Mouse (Mus musculus) neural tube, embryonic 14.5 days (tissue): ENCODE data around the gene Tecr. TPM values are rescaled to one million over a fixed set of nuclear protein-coding genes. Genes with fewer than 3 reads are reported as not detected.
"Not testable (repeated sequence)": the region's sequence is repeated elsewhere in the genome, so short reads cannot be mapped to it uniquely, and the experiment has no call there.

Experiments used
- ATAC-seq: fragments of 200-750 bp; cut with Nextera tagmentation; 2 replicates; pipeline ENCODE4 v1.8.0; 2017; ENCODE audit warnings: low read depth, mild to moderate bottlenecking, moderate TSS enrichment, moderate library complexity
- H3K27ac ChIP-seq: fragments of 300-500 bp; sonication (generic); 2 replicates; pipeline ENCODE4 v1.5.1; 2014; ENCODE audit warnings: low read depth, mild to moderate bottlenecking, control low read depth, low read length, moderate library complexity, mixed read lengths
- H3K27me3 ChIP-seq: fragments of 300-500 bp; sonication (generic); 2 replicates; pipeline ENCODE4 v1.6.1; 2014; ENCODE audit warnings: low read length; ENCODE audit not compliant: control insufficient read depth, insufficient read depth
- H3K36me3 ChIP-seq: fragments of 300-500 bp; sonication (generic); 2 replicates; pipeline ENCODE4 v1.6.1; 2014; ENCODE audit warnings: low read length, mixed read lengths; ENCODE audit not compliant: control insufficient read depth, insufficient read depth
- H3K4me1 ChIP-seq: fragments of 300-500 bp; sonication (generic); 2 replicates; pipeline ENCODE4 v1.6.1; 2014; ENCODE audit warnings: low read length; ENCODE audit not compliant: control insufficient read depth, insufficient read depth
- H3K4me2 ChIP-seq: fragments of 300-500 bp; sonication (generic); 2 replicates; pipeline ENCODE4 v1.6.1; 2014; ENCODE audit warnings: mild to moderate bottlenecking, low read depth, low read length, control low read depth
- H3K4me3 ChIP-seq: fragments of 300-500 bp; sonication (generic); 2 replicates; pipeline ENCODE4 v1.5.1; 2014; ENCODE audit warnings: low read depth, low read length, control low read depth, mixed read lengths
- H3K9ac ChIP-seq: fragments of 300-500 bp; sonication (generic); replicated peaks from 2 replicates; pipeline ENCODE4 v1.6.1; 2014; ENCODE audit warnings: low read depth, mild to moderate bottlenecking, control low read depth, low read length, mixed read lengths
- H3K9me3 ChIP-seq: fragments of 300-500 bp; sonication (generic); 2 replicates; pipeline ENCODE4 v1.6.1; 2016; ENCODE audit warnings: low read length; ENCODE audit not compliant: control insufficient read depth
- WGBS: fragments of 180-500 bp; shearing (Covaris S2); extraction: QIAGEN DNeasy Blood & Tissue Kit; methylation state at CpG from one replicate; pipeline ENCODE4 v1.1.7; 2014; 5-methylcytosine and 5-hydroxymethylcytosine counted together
- polyA plus RNA-seq: library from polyadenylated mRNA; unstranded; fragments of >200 nt; fragmentation: Nextera tagmentation; extraction: Ambion mirVana; gene quantifications from 2 replicates; pipeline ENCODE4 v1.2.1, GENCODE M21; 2014

Tecr gene
- polyA plus RNA-seq, 1 experiment from 2014 or later, result 1,754 TPM

GRCm38 (mm10) chr8:83608398-83608829, 643 bp upstream of the Tecr start:
- Histone ChIP-seq H3K4me2 (peak overlapping the region; percentile 96), H3K36me3 (peaks cover 32% of the 10 kb centered on the region), H3K27ac (peak overlapping the region; percentile 97), H3K9ac (peak overlapping the region; percentile 85), H3K4me3 (peak overlapping the region; percentile 77), H3K4me1 (peaks cover 18% of the 10 kb centered on the region), H3K27me3 (no peaks in the 10 kb centered on the region), H3K9me3 (no peaks in the 10 kb centered on the region)
- ATAC-seq, result peak; percentile 75
- WGBS, result under 1% methylated on average over 51 of the region's 51 CpGs

GRCm38 (mm10) chr8:83602650-83603029, 5.1 kb downstream of the Tecr start:
- no peak overlapping the region for H3K9ac ChIP-seq
- no peaks in the 10 kb centered on the region for H3K36me3 ChIP-seq
- no peak overlapping the region for H3K4me3 ChIP-seq
- H3K4me2 ChIP-seq, result no peak overlapping the region
- H3K27ac ChIP-seq, result no peak overlapping the region
- ATAC-seq, result no peak
- WGBS, result 78% methylated on average over 2 of the region's 2 CpGs
- H3K9me3 ChIP-seq, result no peaks in the 10 kb centered on the region
- H3K4me1 ChIP-seq, result peaks cover 7% of the 10 kb centered on the region; the same call in 1 of the 2 replicates
- H3K27me3 ChIP-seq, result no peaks in the 10 kb centered on the region

- Histone ChIP-seq H3K4me2 (no peak overlapping the region), H3K36me3 (no peaks in the 10 kb centered on the region), H3K27me3 (no peaks in the 10 kb centered on the region), H3K9me3 (no peaks in the 10 kb centered on the region), H3K27ac (no peak overlapping the region), H3K9ac (no peak overlapping the region), H3K4me1 (no peaks in the 10 kb centered on the region), H3K4me3 (no peak overlapping the region)
- ATAC-seq, result no peak
These were observed 8.0 kb downstream of the Tecr start for GRCm38 (mm10) chr8:83599814-83600213.

GRCm38 (mm10) chr8:83598146-83598545, 9.6 kb downstream of the Tecr start:
- Histone ChIP-seq H3K27ac (no peak overlapping the region), H3K27me3 (no peaks in the 10 kb centered on the region), H3K36me3 (no peaks in the 10 kb centered on the region), H3K9ac (no peak overlapping the region), H3K4me2 (no peak overlapping the region), H3K4me1 (no peaks in the 10 kb centered on the region; the same call in 1 of the 2 replicates), H3K4me3 (no peak overlapping the region), H3K9me3 (no peaks in the 10 kb centered on the region)
- ATAC-seq, result no peak
- 4% methylated on average over 1 of the region's 1 CpGs for WGBS

GRCm38 (mm10) chr8:83596369-83596768, 11.4 kb downstream of the Tecr start:
- Histone ChIP-seq H3K36me3 (peaks cover 2% of the 10 kb centered on the region; the same call in 1 of the 2 replicates), H3K27me3 (no peaks in the 10 kb centered on the region), H3K4me1 (peaks cover 17% of the 10 kb centered on the region), H3K27ac (no peak overlapping the region), H3K9me3 (no peaks in the 10 kb centered on the region), H3K4me2 (no peak overlapping the region), H3K9ac (no peak overlapping the region), H3K4me3 (no peak overlapping the region)
- ATAC-seq, result no peak
- WGBS, result 21% methylated on average over 3 of the region's 3 CpGs

GRCm38 (mm10) chr8:83595050-83595345, 12.8 kb downstream of the Tecr start:
- Histone ChIP-seq H3K4me1 (peaks cover 29% of the 10 kb centered on the region), H3K9ac (peak overlapping the region; percentile 43; the same call in 1 of the 2 replicates), H3K4me2 (peak overlapping the region; percentile 48), H3K27ac (peak overlapping the region; percentile 89), H3K4me3 (peak overlapping the region; percentile 98)
- not testable (repeated sequence) for H3K27me3 ChIP-seq, ATAC-seq, H3K36me3 ChIP-seq, H3K9me3 ChIP-seq
- 63% methylated on average over 3 of the region's 3 CpGs for WGBS

GRCm38 (mm10) chr8:83594167-83595049, 13.4 kb downstream of the Tecr start:
- H3K9ac ChIP-seq, result peak overlapping the region; percentile 88
- H3K27me3 ChIP-seq, result no peaks in the 10 kb centered on the region
- H3K4me3 ChIP-seq, result peak overlapping the region; percentile 98
- H3K36me3 ChIP-seq, result peaks cover 2% of the 10 kb centered on the region; the same call in 1 of the 2 replicates
- peak overlapping the region; percentile 61 for H3K4me2 ChIP-seq
- H3K4me1 ChIP-seq, result peaks cover 34% of the 10 kb centered on the region
- WGBS, result under 1% methylated on average over 43 of the region's 43 CpGs
- H3K9me3 ChIP-seq, result no peaks in the 10 kb centered on the region
- peak; percentile 98 for ATAC-seq
- H3K27ac ChIP-seq, result peak overlapping the region; percentile 89

- H3K36me3 ChIP-seq, result peaks cover 4% of the 10 kb centered on the region; the same call in 1 of the 2 replicates
- H3K27me3 ChIP-seq, result no peaks in the 10 kb centered on the region
- peak overlapping the region; percentile 61 for H3K4me2 ChIP-seq
- peak overlapping the region; percentile 88 for H3K9ac ChIP-seq
- no peaks in the 10 kb centered on the region for H3K9me3 ChIP-seq
- ATAC-seq, result no peak
- peak overlapping the region; percentile 89 for H3K27ac ChIP-seq
- peaks cover 40% of the 10 kb centered on the region for H3K4me1 ChIP-seq
- 4% methylated on average over 22 of the region's 22 CpGs for WGBS
- peak overlapping the region; percentile 98 for H3K4me3 ChIP-seq
These were observed 14.2 kb downstream of the Tecr start for GRCm38 (mm10) chr8:83593325-83594166.
